Mouse (Mus musculus): ENCODE results near the gene Immp2l. TPM values are rescaled to one million over a fixed set of nuclear protein-coding genes. Genes with fewer than 3 reads are reported as not detected.
A peak's percentile ranks its signal among the peaks of the same experiment; 100 is the strongest.

The Immp2l gene
- total RNA-seq, 2 experiments from 2014 or later: 6.8 to 8.6 TPM

DNA sequence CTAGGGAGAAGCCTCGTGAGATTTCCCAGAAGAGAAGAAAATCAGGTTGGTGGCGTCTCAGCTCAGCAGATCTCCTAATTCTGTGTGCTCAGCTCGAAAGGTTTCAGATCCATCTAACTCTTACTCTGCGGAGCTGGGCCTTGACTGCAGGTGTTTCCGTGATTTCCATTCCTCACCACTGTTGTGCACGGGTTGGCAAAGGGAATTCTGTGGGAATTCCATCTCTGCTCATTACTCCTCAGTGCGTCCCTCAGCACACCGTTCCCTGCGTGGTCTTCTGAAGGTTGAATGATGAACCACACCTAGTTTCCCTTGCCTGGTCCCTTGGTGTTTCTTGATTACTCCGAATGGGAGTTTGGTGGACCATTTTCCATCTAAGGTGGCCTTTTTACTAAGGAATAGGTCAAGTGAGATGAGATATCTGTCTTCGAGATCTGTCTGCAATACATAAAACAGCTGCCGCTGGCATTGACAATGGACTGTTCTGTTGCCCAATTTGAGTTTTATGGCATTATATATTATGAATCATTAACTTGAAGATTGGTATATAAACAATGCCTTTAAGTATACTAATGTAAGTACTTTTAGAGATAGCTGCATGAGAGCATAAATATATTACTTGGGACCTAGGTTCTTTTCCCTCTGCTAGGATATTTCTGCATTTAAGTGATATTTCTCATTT is 23.3 kb downstream of the Immp2l start:
- DNase-seq (ENCODE audit: low spot score in 2 of 2): no peak

DNA sequence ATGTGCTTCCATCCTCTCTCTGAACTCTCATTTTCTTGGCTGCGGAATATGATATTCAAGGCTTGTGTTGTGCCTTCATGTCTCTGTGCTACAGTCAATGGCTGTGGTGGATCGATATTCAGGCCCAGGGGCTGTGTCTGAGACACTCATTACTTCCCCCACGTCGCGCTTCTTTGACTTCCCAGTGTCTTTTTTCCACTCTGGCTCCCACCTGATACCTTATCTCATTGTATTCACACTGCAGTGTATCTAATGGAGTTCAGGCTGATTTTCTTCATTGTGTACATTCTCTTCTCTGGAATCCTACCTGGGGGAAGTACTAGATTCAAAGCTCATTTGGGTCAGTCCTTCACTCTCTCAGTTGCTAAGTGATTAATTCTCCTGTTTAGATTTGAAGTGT is 27.1 kb downstream of the Immp2l start:
- no peak for DNase-seq (ENCODE audit: low spot score in 2 of 2)

GRCm38 (mm10) chr12:41052897-41053296 is 29.0 kb downstream of the Immp2l start:
- no peak for DNase-seq (ENCODE audit: low spot score in 2 of 2)

- no peak for DNase-seq (ENCODE audit: low spot score in 2 of 2)
These were observed 30.3 kb downstream of the Immp2l start for GRCm38 (mm10) chr12:41054006-41054791.

DNA sequence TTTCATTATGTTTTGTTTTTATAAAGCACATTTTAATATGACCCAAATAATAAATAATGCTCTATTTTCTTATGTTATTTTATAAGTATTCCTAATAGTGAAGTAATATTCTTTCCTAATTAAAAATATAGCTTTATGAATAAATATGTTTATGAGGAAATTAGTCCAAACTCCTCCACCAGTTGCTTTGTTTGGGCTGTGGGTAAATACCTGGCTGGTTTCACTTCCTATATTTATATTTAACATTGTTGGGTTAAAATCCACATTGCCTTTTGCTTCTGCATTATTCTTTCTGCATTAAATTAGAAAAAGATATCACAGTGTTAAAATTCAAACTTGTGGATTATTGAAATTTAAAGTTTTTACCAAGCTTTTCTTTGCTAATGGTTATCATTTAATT is 32.1 kb downstream of the Immp2l start:
- no peak for DNase-seq (ENCODE audit: low spot score in 2 of 2)

DNA sequence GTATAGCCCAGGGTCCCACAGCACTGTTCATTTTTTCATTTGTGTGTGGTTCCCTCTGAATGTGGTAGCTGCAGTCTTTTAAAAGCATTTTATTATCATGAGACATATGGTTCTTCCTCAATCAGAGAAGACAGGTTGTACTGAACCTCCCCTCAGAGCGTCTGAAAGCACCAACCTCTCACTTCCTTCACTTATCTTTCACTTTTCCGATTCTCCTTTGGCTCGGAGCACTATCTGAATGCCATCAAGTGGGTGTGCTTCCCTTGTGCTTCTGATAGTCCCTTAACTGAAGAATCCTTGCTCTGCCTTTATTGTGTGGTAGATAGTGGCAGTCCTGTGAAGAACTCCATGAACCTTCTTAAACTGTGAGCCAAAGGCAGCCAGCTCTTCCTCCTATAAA is 39.4 kb downstream of the Immp2l start:
- no peak for DNase-seq (ENCODE audit: low spot score in 2 of 2)

DNA sequence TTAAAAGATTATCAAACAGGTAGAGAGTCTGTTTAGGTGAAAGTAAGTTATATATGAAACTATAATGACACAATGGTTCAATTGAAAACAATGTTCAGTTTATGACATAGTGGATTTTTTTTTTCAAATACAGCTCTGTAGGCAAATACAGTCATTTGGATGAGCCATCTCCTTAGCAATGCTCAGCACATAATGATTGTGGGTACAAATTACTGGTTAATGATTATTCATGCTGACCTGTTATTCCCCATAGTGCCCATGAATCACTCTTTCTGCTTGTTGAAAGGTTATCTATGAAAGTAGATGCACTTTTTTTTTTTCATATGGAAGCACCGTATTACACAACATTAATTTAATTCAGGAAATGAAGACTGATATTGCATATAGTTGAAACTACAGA is 58.0 kb downstream of the Immp2l start:
- no peak for DNase-seq (ENCODE audit: low spot score in 2 of 2)

- no peak for DNase-seq (ENCODE audit: low spot score in 2 of 2)
These were observed 60.6 kb downstream of the Immp2l start for GRCm38 (mm10) chr12:41084370-41085089.

DNA sequence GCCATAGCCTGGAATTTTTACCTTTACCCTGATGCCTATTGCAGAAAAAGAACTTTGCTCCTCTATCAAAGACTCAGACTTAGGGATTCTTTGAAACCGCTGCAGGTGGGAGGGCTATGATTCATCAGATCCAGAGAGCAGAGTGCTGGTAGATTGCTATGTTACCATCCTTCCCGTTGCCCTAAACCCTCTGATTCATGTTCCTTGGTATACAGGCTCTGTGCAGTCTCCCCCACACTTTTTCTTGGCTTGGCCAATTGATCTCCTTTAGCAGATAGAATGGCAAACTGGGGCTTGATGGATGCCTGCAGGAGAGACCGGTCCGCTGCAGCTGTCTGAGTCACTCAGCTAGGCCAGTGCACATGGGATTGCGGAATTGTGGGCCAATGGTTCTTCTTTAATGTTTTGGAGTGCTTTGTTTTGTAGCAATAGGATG is 66.1 kb downstream of the Immp2l start:
- peak; percentile 6 to 23 for DNase-seq (ENCODE audit: low spot score in 2 of 2)

GRCm38 (mm10) chr12:41090771-41091170 is 66.9 kb downstream of the Immp2l start:
- no peak for DNase-seq (ENCODE audit: low spot score in 2 of 2)

DNA sequence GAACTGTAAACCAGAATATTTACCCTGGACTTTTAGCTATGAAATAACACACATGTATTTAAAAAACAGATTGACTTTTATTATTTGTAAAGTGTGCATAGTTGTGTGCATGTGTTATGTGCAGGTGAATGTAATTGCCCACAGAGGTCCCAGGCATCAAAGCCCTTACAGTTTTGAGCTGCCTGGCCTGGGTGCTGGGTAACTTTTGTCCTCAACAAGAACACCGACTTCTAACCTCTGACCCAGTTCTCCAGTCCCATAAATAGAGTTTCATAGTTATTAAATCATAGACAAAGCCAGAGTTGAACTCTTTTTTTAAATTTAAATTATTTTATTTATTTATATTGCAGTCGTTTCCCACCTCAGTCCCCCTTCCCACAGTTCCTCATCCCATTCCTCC is 67.4 kb downstream of the Immp2l start:
- no peak for DNase-seq (ENCODE audit: low spot score in 2 of 2)

GRCm38 (mm10) chr12:41096045-41096444 is 72.2 kb downstream of the Immp2l start:
- DNase-seq (ENCODE audit: low spot score in 2 of 2): no peak

DNA sequence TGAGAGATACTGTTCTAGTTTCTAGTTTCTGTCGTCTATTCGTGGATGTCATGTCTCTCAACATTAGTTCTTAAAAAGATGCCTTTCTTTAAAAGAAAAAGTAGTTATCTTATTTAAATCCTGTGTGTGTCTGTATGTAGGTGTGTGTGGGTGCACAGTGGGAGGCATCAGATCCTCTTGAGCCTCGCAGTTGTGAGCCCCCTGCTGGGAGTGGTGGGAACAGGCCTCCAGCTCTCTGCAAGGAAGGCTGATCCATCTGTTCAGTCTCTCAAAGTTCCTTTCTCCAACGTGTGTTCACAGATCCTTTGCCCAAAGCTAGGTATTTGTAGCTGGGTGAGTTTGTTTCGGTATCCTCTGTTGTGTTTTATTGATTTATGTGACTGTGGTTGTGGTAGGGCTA is 73.5 kb downstream of the Immp2l start:
- DNase-seq (ENCODE audit: low spot score in 2 of 2): peak in 1 of 2 experiments; percentile 9

DNA sequence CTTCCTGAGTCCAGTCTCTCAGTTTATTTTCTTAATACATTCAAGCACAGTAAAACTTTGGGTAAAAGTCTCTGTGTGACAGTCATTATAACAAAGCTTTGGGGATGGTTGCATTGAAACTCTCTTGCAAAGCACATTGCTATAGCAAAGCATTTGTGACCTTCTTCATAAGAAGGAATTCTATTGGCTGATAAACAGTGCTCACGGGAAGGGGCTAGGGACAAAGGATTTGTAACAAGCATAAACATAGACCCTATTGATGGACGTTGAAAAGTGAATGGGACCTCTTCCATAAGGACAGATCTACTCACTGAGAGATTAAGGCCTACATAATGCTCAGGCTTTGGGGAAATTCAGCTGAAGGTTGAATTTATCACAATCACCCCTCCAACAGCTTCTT is 85.1 kb downstream of the Immp2l start:
- DNase-seq (ENCODE audit: low spot score in 2 of 2): no peak

DNA sequence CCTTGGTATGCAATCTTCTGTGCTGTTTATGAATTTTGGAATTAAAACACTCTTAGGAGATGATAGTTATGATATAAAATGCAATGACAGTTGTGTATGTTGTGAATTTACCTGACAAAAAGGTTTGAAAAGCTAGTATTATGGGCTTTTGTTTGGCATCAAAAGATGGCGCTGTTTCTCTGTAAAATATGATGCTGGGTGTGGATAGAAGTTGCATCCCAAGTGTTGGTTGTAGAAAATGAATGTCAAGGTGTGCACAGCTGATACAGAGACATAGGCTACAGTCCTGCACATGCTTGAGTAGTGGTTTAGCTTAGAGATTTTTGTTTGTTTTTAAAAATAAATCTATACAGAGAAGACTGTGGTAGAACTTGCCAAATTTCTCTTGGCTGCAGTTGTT is 87.6 kb downstream of the Immp2l start:
- peak in 1 of 2 experiments; percentile 71 for DNase-seq (ENCODE audit: low spot score in 2 of 2)

GRCm38 (mm10) chr12:41112137-41112536 is 88.2 kb downstream of the Immp2l start:
- no peak for DNase-seq (ENCODE audit: low spot score in 2 of 2)

- no peak for DNase-seq (ENCODE audit: low spot score in 2 of 2)
These were observed 94.5 kb downstream of the Immp2l start for GRCm38 (mm10) chr12:41118358-41118757.

DNA sequence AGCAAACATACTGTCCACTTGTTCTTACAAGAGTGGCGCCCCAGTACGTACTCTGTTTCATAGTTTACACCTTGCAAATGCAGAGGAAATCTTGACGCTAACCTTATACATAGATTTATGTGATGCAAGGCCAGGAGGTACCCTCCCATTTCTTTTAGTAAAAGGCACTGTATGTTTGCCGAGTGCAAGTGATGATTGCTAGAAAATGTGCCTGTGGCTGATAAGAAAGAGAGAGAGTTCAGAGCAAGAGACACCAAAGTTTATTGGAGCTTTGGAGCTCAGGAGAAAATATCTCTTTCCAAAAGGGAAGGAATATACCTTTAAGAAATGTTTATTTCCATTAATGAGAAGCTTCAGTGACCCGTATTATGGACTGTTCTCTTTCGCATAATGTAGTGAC is 95.8 kb downstream of the Immp2l start:
- no peak for DNase-seq (ENCODE audit: low spot score in 2 of 2)

- no peak for DNase-seq (ENCODE audit: low spot score in 2 of 2)
These were observed 99.3 kb downstream of the Immp2l start for GRCm38 (mm10) chr12:41123207-41123606.

- no peak for DNase-seq (ENCODE audit: low spot score in 2 of 2)
These were observed 111.0 kb downstream of the Immp2l start for GRCm38 (mm10) chr12:41134885-41135284.

DNA sequence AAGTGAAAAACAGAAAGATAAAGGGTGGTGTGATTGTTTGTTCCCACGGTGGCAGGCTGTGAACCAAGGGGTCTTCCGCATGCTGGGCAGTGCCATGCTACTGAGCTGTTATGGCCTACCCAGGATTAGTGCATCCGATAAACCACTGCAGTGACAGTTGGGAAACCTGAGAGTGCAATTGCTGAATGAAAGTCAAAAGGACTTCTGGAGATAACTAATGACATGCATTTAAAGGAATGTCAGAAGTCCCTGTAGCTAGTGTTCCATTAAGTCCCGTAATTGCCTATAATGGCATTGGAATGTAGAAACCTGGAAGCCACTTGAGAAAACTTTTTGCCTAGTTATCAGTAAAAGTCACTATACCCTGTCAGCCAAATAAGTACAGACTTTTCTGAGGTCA is 135.7 kb downstream of the Immp2l start:
- DNase-seq (ENCODE audit: low spot score in 2 of 2): no peak

DNA sequence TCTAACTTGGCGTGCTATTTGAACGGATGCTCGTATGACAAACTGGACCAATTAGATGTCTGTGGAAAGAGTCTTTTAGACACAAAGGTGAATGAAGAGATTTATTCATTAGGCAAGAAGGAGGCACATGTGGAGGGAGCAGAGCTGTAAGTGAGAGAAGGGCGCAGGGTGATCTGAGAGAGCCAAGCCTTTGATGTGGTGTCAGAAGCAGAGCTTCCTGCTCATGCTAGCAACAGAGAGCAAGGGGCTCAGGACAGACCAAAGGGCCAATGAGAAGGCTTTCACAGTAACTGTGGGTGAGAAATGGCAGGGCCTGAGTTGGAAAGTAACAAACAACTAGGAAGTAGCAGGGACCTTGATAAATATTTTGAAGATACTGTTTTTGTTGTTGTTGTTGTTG is 143.9 kb downstream of the Immp2l start:
- no peak for DNase-seq (ENCODE audit: low spot score in 2 of 2)

Data from layer of hippocampus, adult 18-20 months (tissue).